Mouse (Mus musculus) frontal cortex, postnatal 14 days (tissue): ENCODE results near the gene Pyroxd2.
"Not testable (repeated sequence)": the region's sequence is repeated elsewhere in the genome, so short reads cannot be mapped to it uniquely, and the experiment has no call there.

Experiments
- DNase-seq, 2 experiments: peaks; one replicate each; pipeline ENCODE4 v3.0.0; 2022; ENCODE audit warnings: low spot score in 2 of 2

The Pyroxd2 gene

GRCm38 (mm10) chr19:42752363-42752931 lies at the start of gene Pyroxd2:
TSS of gene Pyroxd2 (minus strand) at chr19:42752775.
- peak; percentile 55 to 59 for DNase-seq

DNA sequence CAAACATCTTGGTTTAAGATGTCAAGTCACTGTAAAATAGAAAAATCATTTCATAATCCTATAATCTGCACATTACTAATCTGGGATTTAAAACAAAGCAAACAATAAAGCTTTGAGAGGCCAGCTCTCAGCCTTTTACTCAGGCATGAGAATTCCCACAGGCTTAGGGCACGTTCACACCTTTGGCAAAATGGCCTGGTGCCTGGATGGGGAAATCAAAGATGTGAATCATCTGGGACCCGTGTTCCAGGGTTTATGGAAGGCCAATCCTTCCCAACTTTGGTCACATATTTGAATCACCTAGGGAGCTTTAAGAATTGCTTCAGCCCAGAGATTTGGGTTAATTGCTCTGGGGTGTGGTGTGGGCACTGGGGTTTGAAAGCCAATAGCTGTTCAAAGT lies 45.3 kb upstream of the Pyroxd2 start:
- no peak for DNase-seq

- DNase-seq, result no peak
These were observed 43.2 kb upstream of the Pyroxd2 start for GRCm38 (mm10) chr19:42795801-42796200.

DNA sequence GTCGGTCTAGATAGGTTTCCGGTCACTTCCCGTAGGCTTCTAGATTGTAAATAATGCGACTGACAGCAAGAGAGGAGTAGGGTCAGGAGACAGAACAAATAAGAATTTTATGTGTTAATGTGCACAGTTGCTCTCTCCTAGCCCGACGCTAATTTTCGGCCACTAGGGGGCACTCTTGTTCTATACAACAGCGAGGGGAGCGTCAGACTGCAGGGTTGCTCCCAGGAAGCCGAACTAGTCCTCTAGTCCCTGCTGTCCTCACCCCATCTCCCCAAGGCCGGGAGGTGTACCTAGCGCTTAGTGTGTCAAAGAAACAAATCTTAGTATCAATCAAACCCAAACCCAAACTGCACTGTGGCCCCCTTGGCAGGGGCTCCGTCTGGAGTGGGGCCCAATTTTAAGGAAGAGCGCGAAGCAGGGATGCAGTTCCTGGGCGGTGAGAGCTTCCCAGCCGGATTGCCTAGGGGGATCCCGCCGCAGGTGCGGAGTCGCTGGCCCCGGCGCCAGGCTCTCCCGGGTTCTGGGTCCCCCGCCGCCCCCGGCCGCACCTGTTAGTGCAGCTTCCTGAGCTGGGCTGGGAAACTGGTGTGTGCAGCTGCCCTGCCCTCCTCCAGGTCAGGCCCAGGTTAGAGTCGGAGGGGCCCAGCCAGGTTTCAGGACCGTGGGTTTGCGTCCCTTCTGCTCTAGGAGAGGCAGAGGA lies 42.5 kb upstream of the Pyroxd2 start:
- peak; percentile 74 to 92 for DNase-seq

GRCm38 (mm10) chr19:42788311-42788710 lies 35.7 kb upstream of the Pyroxd2 start:
- DNase-seq, result no peak

- no peak for DNase-seq
These were observed 33.1 kb upstream of the Pyroxd2 start for GRCm38 (mm10) chr19:42785562-42786220.

- no peak for DNase-seq
These were observed 32.6 kb upstream of the Pyroxd2 start for GRCm38 (mm10) chr19:42785129-42785528.

DNA sequence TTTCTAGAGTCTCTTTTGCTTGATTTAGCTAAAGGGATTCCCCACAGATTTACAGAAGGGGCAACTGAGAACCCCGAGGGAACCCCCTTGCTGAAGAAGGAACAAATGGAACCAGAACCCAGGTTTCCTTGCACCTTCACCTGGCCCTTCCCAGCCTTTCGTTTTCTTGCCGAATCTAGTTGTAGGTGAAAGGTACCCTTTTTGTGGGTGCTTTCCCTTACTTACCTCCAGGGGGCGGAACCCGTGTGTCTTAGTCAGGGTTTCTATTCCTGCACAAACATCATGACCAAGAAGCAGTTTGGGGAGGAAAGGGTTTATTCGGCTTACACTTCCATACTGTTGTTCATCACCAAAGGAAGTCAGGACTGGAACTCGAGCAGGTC lies 27.6 kb upstream of the Pyroxd2 start:
- DNase-seq, result not testable (repeated sequence)

DNA sequence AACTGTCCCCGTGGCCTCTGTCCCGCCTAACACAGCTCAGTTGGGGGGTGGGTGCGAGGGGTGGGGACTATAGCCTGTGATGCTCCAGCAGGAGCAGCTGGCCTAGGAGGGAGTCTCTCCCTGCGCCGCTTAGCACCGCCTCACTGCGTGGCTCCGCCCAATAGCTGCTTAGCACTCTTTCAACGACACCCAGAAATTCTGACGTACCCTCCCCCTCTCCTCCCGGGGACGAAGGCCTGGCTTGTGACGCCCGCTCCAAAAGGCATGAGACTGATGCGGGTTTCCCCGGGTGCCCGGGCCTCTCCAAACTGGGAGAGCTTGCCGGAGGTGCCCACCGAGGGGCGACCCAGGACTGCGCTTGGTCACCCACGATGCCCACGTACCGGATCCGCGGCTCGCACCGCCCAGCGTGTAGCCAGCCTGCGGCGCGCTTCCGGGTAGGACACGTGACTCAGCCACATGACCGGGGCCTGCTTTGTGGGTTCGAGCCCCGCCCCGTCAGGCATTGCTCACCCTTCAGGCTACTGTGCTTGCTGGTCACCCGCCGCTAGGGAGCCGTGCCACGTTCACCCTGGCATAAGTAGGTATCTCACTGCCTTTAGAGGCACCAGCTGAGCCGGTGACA lies 27.1 kb upstream of the Pyroxd2 start, which contains the start of gene Hps1:
TSS of gene Hps1 (minus strand) at position 448 of the 625 bp plus-strand sequence.
- DNase-seq, result peak; percentile 85

- DNase-seq, result no peak
These were observed 25.2 kb upstream of the Pyroxd2 start for GRCm38 (mm10) chr19:42777801-42778200.

DNA sequence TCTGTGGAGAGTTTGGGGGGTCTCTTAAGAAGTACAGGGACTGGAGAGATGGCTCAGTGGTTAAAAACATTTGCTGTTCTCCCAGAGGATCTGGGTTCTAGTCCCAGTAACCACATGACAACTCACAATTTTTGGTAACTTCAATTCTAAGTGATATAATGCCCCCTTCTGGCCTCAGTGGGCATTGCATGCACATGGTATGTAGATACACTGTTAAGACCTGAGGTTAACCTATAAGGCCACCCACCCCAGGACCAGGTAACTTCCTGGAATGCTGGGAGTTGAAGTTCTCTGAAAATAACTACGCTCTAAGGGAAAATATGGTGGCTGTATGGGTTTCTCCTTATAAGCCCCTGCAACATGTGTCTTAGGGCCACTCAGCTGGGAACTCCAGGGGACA lies 24.2 kb upstream of the Pyroxd2 start:
- DNase-seq, result no peak

- no peak for DNase-seq
These were observed 17.7 kb upstream of the Pyroxd2 start for GRCm38 (mm10) chr19:42770141-42770872.

DNA sequence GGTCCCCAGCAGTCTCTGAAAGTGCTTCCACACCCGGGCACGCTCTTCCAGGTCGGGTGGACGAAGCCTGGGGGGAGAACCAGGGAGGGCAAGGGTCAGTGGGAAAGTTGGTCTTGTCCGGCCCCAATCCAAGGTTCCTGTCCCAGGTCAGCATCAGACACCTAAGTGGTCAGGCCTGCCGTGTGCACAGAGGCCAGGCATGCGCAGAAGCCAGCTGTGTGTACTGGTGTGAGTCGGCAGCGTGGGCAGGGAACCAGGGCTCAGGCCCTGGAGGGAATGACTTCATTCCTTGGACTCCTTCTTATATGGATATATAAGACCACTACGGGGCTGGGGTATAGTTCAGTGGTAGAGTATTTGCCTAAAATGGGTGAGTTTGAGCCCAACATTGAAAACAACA lies 17.1 kb upstream of the Pyroxd2 start:
- DNase-seq, result no peak

DNA sequence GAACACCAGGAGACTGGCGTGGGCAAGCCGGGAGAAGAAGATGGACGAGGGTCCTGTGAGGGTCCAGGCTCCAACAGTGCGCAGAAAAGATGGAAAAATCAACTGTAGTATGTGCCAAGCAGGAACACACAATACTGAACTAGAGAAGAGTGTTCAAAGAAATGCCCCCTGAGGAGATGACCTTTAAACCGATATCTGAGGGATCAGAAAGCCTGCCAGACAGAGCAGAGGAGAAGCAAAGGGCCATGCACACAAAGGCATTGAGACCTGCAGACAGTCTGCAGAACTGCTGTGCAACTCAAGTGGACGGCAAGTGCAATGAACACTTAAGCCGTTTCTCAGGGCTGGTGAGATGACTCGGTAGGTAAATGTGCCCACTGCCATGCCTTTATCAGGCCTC lies 14.8 kb upstream of the Pyroxd2 start:
- no peak for DNase-seq

GRCm38 (mm10) chr19:42764398-42764797 lies 11.8 kb upstream of the Pyroxd2 start:
- no peak for DNase-seq

DNA sequence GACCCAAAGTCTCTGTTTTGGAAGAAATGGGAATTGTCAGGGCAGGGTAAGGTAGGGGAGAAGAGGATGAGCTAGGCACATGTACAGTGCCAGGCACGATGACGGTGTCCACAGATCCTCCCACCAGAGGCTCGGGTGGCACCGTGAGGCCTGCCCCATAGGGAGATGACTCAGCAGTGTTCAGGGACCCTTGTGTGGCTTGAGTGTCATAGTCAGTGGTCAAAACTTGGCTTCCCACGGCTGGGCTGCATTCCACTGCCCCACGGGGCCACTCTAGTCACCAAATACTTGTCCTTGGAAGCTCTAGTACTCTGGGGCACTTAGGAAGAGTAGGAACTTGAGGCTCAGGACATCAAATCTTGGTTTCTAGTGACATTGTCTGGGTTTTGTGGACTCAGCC lies 4.1 kb upstream of the Pyroxd2 start:
- DNase-seq, result no peak

DNA sequence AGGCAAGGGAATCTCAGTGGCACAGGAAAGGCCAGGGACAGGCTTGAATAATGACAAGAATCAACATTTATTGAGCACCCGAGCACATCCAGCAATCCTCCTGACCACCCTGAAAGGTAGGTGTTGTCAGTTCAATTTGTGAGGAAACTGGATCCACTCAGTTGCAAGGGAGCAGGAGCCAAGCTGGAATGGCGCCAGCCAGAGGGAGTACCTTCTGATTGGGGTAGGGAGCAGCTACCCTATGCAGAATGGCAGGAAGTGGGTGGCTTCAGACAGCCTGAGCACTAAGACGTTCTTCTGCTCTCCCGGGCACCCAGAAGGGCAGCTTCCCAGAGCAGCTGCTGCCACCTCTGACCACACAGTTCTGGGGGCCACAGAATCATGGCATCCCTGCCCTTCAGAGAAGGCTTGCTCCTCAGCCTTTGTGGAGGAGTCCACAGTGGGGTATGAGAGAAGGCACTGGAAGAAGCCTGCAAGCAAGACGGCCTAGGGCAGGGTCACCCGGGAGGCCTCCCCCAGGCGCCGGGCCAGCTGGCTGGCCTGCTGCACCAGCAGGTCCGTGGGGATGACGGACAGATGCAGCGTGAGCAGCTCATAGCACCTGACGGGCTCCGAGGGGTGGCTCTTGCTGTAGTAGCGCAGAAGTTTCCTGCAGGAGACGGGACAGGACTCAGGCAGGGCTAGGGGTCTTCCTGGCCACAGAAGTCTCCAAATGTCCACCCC lies 2.7 kb upstream of the Pyroxd2 start:
- DNase-seq, result no peak

DNA sequence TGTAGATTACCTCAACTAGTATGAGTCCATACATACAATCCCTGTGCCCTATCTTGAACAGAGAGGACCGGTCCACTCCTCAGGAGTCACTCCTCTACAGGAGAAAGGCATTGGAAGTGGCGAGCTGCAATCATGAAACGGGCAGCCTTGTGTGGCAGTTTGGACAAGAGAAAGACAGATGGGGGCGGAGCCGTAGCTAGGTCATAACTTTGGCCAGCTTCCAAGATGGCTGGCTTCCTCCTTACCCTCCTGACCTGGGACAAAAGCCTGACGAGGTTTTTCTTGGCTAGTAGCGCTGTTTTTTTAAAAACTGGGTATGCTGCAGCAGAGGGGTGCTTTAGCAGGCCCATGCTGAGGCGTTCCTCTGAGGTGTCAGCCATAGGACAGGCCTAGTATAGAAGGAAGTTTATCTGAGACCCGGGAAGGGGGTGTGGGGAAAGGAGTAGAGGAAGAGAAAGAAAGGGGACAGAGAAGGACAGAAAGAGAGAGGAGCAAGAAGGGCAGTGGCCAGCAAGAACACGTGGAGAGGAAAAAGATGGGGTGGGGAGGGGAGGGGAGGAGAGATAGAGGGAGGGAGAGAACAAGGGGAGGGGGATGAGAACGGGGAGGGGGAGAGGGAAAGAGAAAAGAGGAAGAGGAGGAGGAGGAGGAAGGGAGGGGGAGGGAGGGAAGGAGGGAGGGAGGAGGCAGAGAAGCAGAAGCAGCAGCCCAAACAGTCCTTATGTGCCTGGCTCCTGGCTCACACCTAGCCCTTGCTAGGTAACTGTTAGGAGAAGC lies 754 bp upstream of the Pyroxd2 start:
- DNase-seq, result no peak

- no peak for DNase-seq
These were observed 2.4 kb downstream of the Pyroxd2 start for GRCm38 (mm10) chr19:42750196-42750595.

DNA sequence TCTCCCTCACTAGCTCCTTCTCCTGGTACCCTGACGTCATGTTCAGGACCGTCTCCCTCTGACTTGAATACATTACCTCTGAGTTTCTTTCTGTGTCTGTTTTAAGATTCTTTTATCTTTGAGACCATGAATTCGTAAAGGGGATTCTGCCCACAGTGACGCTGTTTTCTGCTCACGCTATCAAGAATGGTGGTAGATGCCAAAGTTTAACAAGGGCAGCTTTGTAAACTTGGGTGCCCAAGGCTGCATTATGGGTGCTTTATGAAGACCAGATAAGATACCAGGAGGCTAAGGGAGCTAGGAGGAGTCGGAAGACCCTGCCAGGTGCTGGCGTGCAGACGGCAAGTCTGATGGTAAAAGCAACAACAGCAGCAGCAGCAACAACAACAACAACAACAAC lies 5.9 kb downstream of the Pyroxd2 start:
- DNase-seq, result no peak

DNA sequence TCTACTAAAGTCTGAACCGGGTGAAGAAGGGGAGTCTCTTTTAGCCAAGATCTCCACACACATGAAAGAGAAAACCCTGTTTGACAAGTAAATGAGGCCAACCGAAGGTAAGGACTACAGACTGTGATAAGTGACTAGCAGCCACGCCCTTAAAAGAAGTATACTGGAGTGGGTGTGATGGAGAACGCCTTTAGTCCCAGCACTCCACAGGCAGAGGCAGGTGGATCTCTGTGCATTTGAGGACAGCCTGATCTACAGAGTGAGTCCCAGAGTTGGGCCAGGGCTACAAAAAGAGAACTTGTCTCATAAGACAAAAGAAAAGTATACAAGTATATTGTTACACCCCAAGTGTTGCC lies 6.7 kb downstream of the Pyroxd2 start:
- no peak for DNase-seq
